In genomic region chr2:142698650-142699049, GRCm38 (mm10) we compare ENCODE assay signal across 7 mouse cellular contexts.
A peak's percentile ranks its signal among the peaks of the same experiment; 100 is the strongest.
DNase-seq lines count a peak whose midpoint lies in the region; ATAC-seq lines count a peak whose summit lies in the region.

No protein-coding gene starts in this region.

- no peak for ATAC-seq in granulocyte monocyte progenitor cell, adult 5-6 weeks (replicated peaks; ENCODE audit: poor library complexity, severe bottlenecking)

- DNase-seq in left cerebral cortex, adult 9 months (ENCODE audit: low spot score in 2 of 2) = peak; percentile 19 to 36
- DNase-seq in left cerebral cortex, postnatal 36 days (ENCODE audit: low spot score in 2 of 2) = no peak
- DNase-seq in cerebellum, adult 9-11 months = peak; percentile 54
- DNase-seq in gastrocnemius, postnatal 4 days (ENCODE audit: low spot score in 2 of 2) = peak; percentile 23 to 34
- DNase-seq in layer of hippocampus, postnatal 36 days = peak; percentile 46 to 56
- no peak for DNase-seq in spleen, adult 12 weeks (ENCODE audit: low spot score)

- intact Hi-C loops in left cerebral cortex, postnatal 36 days (cut with DNase I) = no loop called here

Comparison
In these comparisons a context has a peak if more than half of its experiments do, and no peak if none do; other contexts are left out.
1. DNase-seq: peak in left cerebral cortex, adult 9 months (2 of 2), cerebellum, adult 9-11 months (single experiment), gastrocnemius, postnatal 4 days (2 of 2) and layer of hippocampus, postnatal 36 days (2 of 2); none in left cerebral cortex, postnatal 36 days (0 of 2) and spleen, adult 12 weeks (single experiment).